13 mouse cellular contexts compared by ENCODE assay signal in the genomic region with DNA sequence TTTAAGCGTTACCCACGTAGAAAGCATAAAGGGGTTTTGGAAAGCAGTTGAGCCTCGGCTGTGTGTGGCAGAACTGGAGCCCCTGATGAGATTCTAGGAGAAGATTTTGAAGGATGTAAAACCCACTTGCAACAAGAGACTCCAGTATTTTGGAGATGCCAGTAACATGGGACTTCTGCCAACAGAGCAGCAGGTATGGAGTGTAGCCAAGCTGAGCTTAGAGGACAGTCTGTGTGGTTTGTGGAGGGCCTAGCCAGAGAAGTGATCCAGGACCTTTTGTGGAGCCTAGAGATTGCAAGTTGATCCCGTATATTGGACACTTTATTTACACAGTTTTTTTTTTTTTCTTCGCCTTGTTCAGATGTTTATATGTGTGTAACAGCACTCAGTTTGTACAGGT.
A peak's percentile ranks its signal among the peaks of the same experiment; 100 is the strongest.
DNase-seq lines count a peak whose midpoint lies in the region; ATAC-seq and TF ChIP-seq lines count a peak whose summit lies in the region.
"Had no signal": no experiment of that assay in that cellular context is flagged by ENCODE, and none has a peak within 500 bp of the region (broad histone marks: within the 10 kb centered on the region; RNA-seq: fewer than 3 reads in every experiment).

No protein-coding gene starts in this region.

- TF ChIP-seq POLR2A in limb, embryonic 14.5 days (IDR thresholded peaks at IDR 0.05; ENCODE audit: borderline replicate concordance, extremely low read depth, insufficient read depth, insufficient read length): no peak

- H3K27me3 ChIP-seq in forebrain, embryonic 14.5 days (replicated peaks; ENCODE audit: control insufficient read depth, insufficient read depth, low read length): no peaks in the 10 kb centered on the region
- H3K27me3 ChIP-seq in forebrain, embryonic 10.5 days (ENCODE audit: poor library complexity, severe bottlenecking): no peaks in the 10 kb centered on the region
- H3K27me3 ChIP-seq in limb, embryonic 14.5 days (ENCODE audit: control insufficient read depth, insufficient read depth, low read length): no peaks in the 10 kb centered on the region
- H3K27me3 ChIP-seq in limb, embryonic 10.5 days (ENCODE audit: low read depth, poor library complexity, severe bottlenecking): no peaks in the 10 kb centered on the region
- H3K27me3 ChIP-seq: heart, embryonic 13.5 days; stomach, embryonic 15.5 days had no signal

- H3K9ac ChIP-seq in forebrain, embryonic 14.5 days (ENCODE audit: low read length): no peak overlapping the region
- H3K9ac ChIP-seq in limb, embryonic 14.5 days (ENCODE audit: low read depth, low read length, severe bottlenecking): no peak overlapping the region
- H3K9ac ChIP-seq: heart, embryonic 13.5 days; liver, embryonic 14.5 days; stomach, embryonic 15.5 days had no signal

- 51% methylated on average over 5 of the region's 5 CpGs for WGBS in forebrain, embryonic 14.5 days
- 82% methylated on average over 5 of the region's 5 CpGs for WGBS in forebrain, embryonic 10.5 days
- WGBS in limb, embryonic 14.5 days: 72% methylated on average over 5 of the region's 5 CpGs
- 88% methylated on average over 5 of the region's 5 CpGs for WGBS in limb, embryonic 10.5 days

- DNase-seq in forebrain, embryonic 14.5 days (ENCODE audit: low spot score): peak; percentile 62
- DNase-seq in forebrain, embryonic 10.5 days (ENCODE audit: extremely low spot score, low spot score): no peak
- peak; percentile 11 for DNase-seq in limb, embryonic 14.5 days (ENCODE audit: low spot score)
- DNase-seq in limb, embryonic 10.5 days (ENCODE audit: low spot score): no peak
- DNase-seq in brain, adult 2 months (ENCODE audit: low read depth, low spot score): peak; percentile 97
- DNase-seq in cerebellum, postnatal 36 days: peak; percentile 89 to 96
- no peak for DNase-seq in urinary bladder, postnatal 10 days (ENCODE audit: low spot score)
- no peak for DNase-seq in urinary bladder, adult 2 months (ENCODE audit: low spot score)
- DNase-seq: gastrocnemius, adult 2 months had no signal

- peaks cover 3% of the 10 kb centered on the region; the same call in 1 of the 2 replicates for H3K4me1 ChIP-seq in forebrain, embryonic 14.5 days (ENCODE audit: control insufficient read depth, insufficient read depth, low read length)
- H3K4me1 ChIP-seq in forebrain, embryonic 10.5 days: no peaks in the 10 kb centered on the region
- H3K4me1 ChIP-seq in limb, embryonic 14.5 days (ENCODE audit: control insufficient read depth, insufficient read depth, low read length): no peaks in the 10 kb centered on the region
- H3K4me1 ChIP-seq in limb, embryonic 10.5 days: no peaks in the 10 kb centered on the region
- H3K4me1 ChIP-seq: heart, embryonic 13.5 days; stomach, embryonic 15.5 days had no signal

- H3K4me3 ChIP-seq in forebrain, embryonic 14.5 days (ENCODE audit: low read depth, low read length): no peak overlapping the region
- H3K4me3 ChIP-seq in forebrain, embryonic 10.5 days: no peak overlapping the region
- no peak overlapping the region for H3K4me3 ChIP-seq in limb, embryonic 14.5 days (replicated peaks; ENCODE audit: low read length)
- no peak overlapping the region for H3K4me3 ChIP-seq in limb, embryonic 10.5 days
- H3K4me3 ChIP-seq: gastrocnemius, adult 2 months; heart, embryonic 13.5 days; stomach, embryonic 15.5 days had no signal

- no peaks in the 10 kb centered on the region for H3K36me3 ChIP-seq in forebrain, embryonic 14.5 days (ENCODE audit: control insufficient read depth, insufficient read depth, low read length)
- no peaks in the 10 kb centered on the region for H3K36me3 ChIP-seq in forebrain, embryonic 10.5 days (replicated peaks)
- no peaks in the 10 kb centered on the region for H3K36me3 ChIP-seq in limb, embryonic 14.5 days (ENCODE audit: control insufficient read depth, insufficient read depth, low read length)
- H3K36me3 ChIP-seq in limb, embryonic 10.5 days: no peaks in the 10 kb centered on the region
- H3K36me3 ChIP-seq: G1E; heart, embryonic 13.5 days; stomach, embryonic 15.5 days had no signal

- H3K4me2 ChIP-seq in forebrain, embryonic 14.5 days (ENCODE audit: low read length): no peak overlapping the region
- no peak overlapping the region for H3K4me2 ChIP-seq in limb, embryonic 14.5 days (replicated peaks; ENCODE audit: low read depth, low read length, severe bottlenecking)
- H3K4me2 ChIP-seq: heart, embryonic 13.5 days; stomach, embryonic 15.5 days had no signal

- H3K9me3 ChIP-seq in forebrain, embryonic 14.5 days (replicated peaks; ENCODE audit: control insufficient read depth, low read length): no peaks in the 10 kb centered on the region
- peaks cover 5% of the 10 kb centered on the region; the same call in 1 of the 2 replicates for H3K9me3 ChIP-seq in forebrain, embryonic 10.5 days
- H3K9me3 ChIP-seq in limb, embryonic 14.5 days (ENCODE audit: control insufficient read depth, low read length): no peaks in the 10 kb centered on the region
- H3K9me3 ChIP-seq in limb, embryonic 10.5 days (replicated peaks): no peaks in the 10 kb centered on the region
- H3K9me3 ChIP-seq: G1E; heart, embryonic 13.5 days; stomach, embryonic 15.5 days had no signal

- ATAC-seq in forebrain, embryonic 14.5 days: peak; percentile 69; the same call in 1 of the 2 replicates
- no peak for ATAC-seq in limb, embryonic 14.5 days (ENCODE audit: low FRiP score, low read depth)

- H3K27ac ChIP-seq in forebrain, embryonic 14.5 days (ENCODE audit: low read depth, low read length): 0 out of 2 replicates have a peak overlapping the region, but pooled peaks have one; percentile 33
- no peak overlapping the region for H3K27ac ChIP-seq in forebrain, embryonic 10.5 days
- no peak overlapping the region for H3K27ac ChIP-seq in limb, embryonic 14.5 days (replicated peaks; ENCODE audit: low read depth, low read length)
- no peak overlapping the region for H3K27ac ChIP-seq in limb, embryonic 10.5 days
- H3K27ac ChIP-seq: gastrocnemius, adult 2 months; heart, embryonic 13.5 days; liver, embryonic 14.5 days; stomach, embryonic 15.5 days had no signal

Comparison
In these comparisons a context has a peak if more than half of its experiments do, and no peak if none do; other contexts are left out.
1. DNase-seq: peak in forebrain, embryonic 14.5 days (single experiment), limb, embryonic 14.5 days (single experiment), brain, adult 2 months (single experiment) and cerebellum, postnatal 36 days (2 of 2); none in forebrain, embryonic 10.5 days (single experiment), limb, embryonic 10.5 days (single experiment), urinary bladder, postnatal 10 days (single experiment) and urinary bladder, adult 2 months (single experiment).